Mouse (Mus musculus) cerebellum, postnatal 36 days (tissue): ENCODE results near the gene Spr.

ENCODE experiments used
- DNase-seq, 2 experiments: peaks; one replicate each; pipeline ENCODE4 v3.0.0; 2021 to 2022; ENCODE audit warnings: mixed read lengths in 2 of 2

Spr gene

DNA sequence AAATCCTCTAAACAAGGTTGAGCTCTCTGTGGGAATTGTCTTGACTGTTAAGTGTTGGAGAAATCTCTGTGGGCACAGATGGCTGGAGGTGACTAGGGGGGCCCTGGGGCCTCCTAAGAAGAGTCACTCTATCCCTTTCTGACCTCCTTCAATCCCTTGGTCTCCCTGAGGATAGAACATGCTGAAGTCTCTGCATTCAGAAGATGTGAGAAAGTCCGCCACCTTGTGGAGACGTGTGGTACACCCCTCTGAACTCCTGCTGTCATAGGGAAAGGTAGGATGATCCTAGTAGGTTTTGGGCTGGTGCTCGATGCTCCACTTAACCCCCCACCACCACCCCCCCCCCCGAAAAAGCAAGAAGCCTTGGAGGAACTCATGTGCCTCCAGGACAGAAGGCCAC, 5.9 kb downstream of the Spr start:
- peak; percentile 78 to 81 for DNase-seq

DNA sequence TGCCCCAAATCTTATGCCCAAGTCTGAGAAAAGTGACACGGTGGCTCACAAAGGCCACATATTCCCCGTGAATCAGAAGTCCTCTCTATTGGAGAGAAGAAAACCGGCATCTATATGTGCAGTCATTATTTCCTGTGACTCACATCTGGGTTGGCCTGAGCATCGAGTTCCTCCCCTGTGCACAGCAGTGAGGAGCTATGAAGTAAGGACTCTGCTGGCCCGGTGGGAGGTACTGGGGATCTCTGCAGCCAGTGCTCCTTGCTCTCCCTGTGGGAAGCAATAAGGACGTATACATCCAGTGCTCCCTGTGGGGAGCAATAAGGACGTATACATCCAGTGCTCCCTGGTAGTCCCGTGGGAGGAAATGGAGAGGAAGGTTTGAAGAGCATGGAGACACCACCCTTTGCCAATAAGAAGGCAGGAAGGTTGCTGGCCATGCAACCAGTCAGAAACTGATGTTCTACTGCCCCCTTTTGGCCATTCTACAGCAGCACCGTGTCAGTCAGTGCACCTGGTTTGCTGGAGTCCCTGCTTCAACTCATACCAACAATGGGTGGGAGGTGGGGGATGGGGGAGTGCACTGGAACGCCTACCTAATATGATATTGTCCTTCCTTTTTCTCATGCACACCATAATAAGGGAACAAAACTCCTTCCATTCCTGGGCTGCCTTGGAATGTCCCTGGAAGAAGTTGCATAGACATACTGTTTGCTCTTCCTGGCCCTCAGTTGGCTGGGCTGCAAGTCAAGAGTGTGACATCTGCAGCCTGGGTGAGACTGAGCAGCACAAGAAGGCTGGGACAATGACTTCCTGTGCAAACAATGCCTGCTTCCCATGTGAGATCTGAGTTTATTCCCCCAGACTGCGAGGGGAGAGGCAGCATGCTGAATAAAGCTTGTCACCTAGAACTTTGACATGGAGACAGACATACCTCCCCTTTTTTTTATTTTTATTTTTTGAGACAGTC, 19.7 kb downstream of the Spr start:
- DNase-seq: peak; percentile 40 to 49

DNA sequence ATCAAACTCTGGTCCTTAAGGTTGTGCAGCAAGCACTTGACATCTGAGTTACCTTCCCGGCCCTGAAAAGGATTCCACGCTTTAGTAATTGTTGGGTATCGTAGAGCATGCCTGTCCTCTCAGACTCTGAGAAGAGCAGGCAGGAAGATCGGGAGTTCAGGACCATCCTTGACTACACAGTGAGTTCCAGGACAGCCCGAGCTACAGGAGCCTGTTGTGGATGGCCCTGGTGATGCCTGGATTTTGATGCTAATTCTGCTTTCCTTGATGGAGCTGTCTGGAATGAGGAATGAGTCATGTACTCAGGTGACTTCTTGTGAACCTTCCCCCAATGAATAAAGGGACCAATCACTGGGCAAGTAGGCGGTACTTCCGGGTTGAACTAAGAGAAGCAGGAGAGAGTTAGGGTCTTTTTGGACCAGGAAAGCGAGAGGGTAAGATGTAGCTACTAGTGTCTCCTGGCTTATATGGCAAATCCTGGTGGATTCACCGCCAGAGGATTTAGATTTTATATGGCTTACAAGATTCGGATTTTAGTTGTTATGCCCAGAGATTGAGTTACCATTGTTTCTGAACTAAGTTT, 32.4 kb downstream of the Spr start:
- no peak for DNase-seq

DNA sequence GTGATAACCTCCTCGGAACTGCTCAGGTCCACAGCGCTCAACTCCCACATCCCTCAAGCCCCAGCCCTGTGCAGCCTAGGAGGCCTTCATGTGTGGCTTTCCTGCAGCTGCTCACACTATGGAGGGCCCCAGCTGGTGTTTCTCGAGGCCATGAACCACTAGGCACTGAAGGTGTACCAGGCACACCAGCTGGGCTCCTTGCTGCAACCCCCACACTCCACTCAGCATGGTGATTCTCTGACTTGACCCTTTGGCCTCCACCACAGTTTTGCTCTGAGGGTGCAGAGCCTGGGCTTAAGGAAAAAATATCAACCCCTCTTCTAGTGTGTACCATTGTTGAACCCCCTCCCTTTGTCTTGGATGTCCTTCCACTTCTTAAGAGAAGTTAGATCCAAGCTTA, 34.2 kb downstream of the Spr start:
- no peak for DNase-seq

DNA sequence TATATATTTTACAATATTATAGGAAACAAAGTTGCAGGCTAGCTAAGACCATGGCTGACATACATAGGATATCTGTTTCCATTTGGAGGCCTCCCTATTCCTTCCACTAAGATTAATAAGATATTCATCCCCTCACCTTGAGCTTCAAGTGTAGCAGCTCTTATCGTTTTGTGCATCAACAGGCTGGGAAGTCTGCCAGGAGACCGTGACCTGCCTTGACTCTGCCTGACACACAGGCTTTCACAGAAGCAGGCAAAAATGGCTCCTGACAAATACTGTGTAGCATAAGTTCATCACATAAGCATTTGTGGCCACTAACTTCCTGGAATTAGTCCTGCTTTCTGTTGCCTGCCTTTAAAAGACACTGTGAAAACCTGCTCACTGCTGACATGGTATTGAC, 41.1 kb downstream of the Spr start:
- DNase-seq: no peak

DNA sequence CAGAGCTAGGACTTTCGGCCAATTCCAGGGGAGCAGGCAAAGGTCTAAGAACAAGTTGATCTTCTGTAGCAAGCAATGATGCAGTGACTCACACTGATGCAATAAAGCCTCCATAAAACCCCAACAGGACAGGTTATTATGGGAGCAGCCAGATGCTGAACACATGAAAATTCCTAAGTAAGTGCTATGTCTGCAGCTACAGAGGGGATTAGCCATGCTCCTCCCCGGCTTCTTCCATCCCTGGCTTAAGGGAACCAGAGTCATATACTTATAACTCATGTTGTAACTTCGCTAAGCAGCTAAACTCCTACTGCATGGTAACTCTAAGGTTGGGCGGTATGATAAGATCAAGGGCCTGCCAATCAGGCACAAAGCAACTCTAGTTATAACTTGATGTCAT, 50.1 kb downstream of the Spr start:
- no peak for DNase-seq

DNA sequence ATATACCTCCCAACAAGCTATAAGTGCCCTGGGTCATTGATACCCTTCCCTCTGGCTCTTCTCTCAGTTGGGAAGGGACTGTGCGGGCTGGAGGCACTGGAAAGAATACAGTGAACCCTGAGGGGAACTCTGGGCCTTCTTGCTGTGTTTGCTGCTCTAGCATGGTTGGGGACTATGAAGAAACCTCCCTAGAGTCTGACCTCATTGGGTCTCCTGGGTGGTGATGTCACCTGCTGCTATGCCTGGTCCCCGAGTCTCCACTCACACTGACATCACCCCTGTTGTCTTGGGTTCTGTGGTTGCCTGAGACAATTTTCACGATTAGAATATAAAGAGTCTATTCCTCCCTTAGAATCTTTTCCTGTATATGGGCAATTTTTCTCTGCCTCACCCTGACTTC, 50.9 kb downstream of the Spr start:
- no peak for DNase-seq
